Mouse (Mus musculus) heart, embryonic 12.5 days (tissue): ENCODE measurements around the gene Cacng6. TPM values are rescaled to one million over a fixed set of nuclear protein-coding genes. Genes with fewer than 3 reads are reported as not detected.

Source experiments
- ATAC-seq: fragments of 200-750 bp; cut with Nextera tagmentation; 2 replicates; pipeline ENCODE4 v1.8.0; 2017; ENCODE audit warnings: moderate TSS enrichment, moderate library complexity; ENCODE audit not compliant: insufficient number of reproducible peaks, low FRiP score
- H3K27ac ChIP-seq: fragments of 300-500 bp; sonication (generic); 2 replicates; pipeline ENCODE4 v1.5.1; 2016; ENCODE audit warnings: mild to moderate bottlenecking, moderate library complexity; ENCODE audit not compliant: poor library complexity, severe bottlenecking
- H3K27me3 ChIP-seq: fragments of 300-500 bp; sonication (generic); replicated peaks from 2 replicates; pipeline ENCODE4 v1.6.1; 2016; ENCODE audit warnings: mild to moderate bottlenecking, moderate library complexity
- H3K36me3 ChIP-seq: fragments of 300-500 bp; sonication (generic); 2 replicates; pipeline ENCODE4 v1.6.1; 2016; ENCODE audit warnings: mild to moderate bottlenecking, moderate library complexity
- H3K4me1 ChIP-seq: fragments of 300-500 bp; sonication (generic); replicated peaks from 2 replicates; pipeline ENCODE4 v1.6.1; 2016; ENCODE audit warnings: mild to moderate bottlenecking
- H3K4me2 ChIP-seq: fragments of 300-500 bp; sonication (generic); 2 replicates; pipeline ENCODE4 v1.6.1; 2016; ENCODE audit warnings: mild to moderate bottlenecking, moderate library complexity
- H3K4me3 ChIP-seq: fragments of 300-500 bp; sonication (generic); 2 replicates; pipeline ENCODE4 v1.5.1; 2016; ENCODE audit warnings: mild to moderate bottlenecking
- H3K9ac ChIP-seq: fragments of 300-500 bp; sonication (generic); 2 replicates; pipeline ENCODE4 v1.6.1; 2016; ENCODE audit warnings: mild to moderate bottlenecking, moderate library complexity
- H3K9me3 ChIP-seq: fragments of 300-500 bp; sonication (generic); replicated peaks from 2 replicates; pipeline ENCODE4 v1.6.1; 2016; ENCODE audit warnings: mild to moderate bottlenecking, moderate library complexity
- WGBS: fragments of 180-500 bp; shearing (Covaris S2); methylation state at CpG from one replicate; pipeline ENCODE4 v1.1.7; 2016; 5-methylcytosine and 5-hydroxymethylcytosine counted together
- polyA plus RNA-seq: library from polyadenylated mRNA; unstranded; fragments of >200 nt; fragmentation: Nextera tagmentation; extraction: Ambion mirVana; gene quantifications from 2 replicates; pipeline ENCODE4 v1.2.1, GENCODE M21; 2016

Gene Cacng6
- polyA plus RNA-seq, 1 experiment from 2014 or later, result 23.5 TPM

GRCm38 (mm10) chr7:3420466-3420865 lies 3.5 kb upstream of the Cacng6 start:
- peaks cover 89% of the 10 kb centered on the region for H3K27me3 ChIP-seq
- WGBS, result 53% methylated on average over 5 of the region's 5 CpGs
- H3K4me3 ChIP-seq, result no peak overlapping the region
- H3K4me1 ChIP-seq, result peaks cover 17% of the 10 kb centered on the region
- H3K4me2 ChIP-seq, result no peak overlapping the region
- no peak overlapping the region for H3K9ac ChIP-seq
- no peak for ATAC-seq
- no peaks in the 10 kb centered on the region for H3K9me3 ChIP-seq
- H3K36me3 ChIP-seq, result no peaks in the 10 kb centered on the region
- H3K27ac ChIP-seq, result no peak overlapping the region

- no peak overlapping the region for H3K9ac ChIP-seq
- H3K4me1 ChIP-seq, result peaks cover 17% of the 10 kb centered on the region
- H3K4me2 ChIP-seq, result no peak overlapping the region
- peaks cover 86% of the 10 kb centered on the region for H3K27me3 ChIP-seq
- WGBS, result 77% methylated on average over 3 of the region's 3 CpGs
- H3K4me3 ChIP-seq, result no peak overlapping the region
- no peaks in the 10 kb centered on the region for H3K36me3 ChIP-seq
- no peak overlapping the region for H3K27ac ChIP-seq
- ATAC-seq, result no peak
- H3K9me3 ChIP-seq, result no peaks in the 10 kb centered on the region
Measured at GRCm38 (mm10) chr7:3421297-3421696, 2.7 kb upstream of the Cacng6 start.

- Histone ChIP-seq H3K27ac (no peak overlapping the region), H3K9me3 (no peaks in the 10 kb centered on the region), H3K4me2 (no peak overlapping the region), H3K9ac (no peak overlapping the region), H3K27me3 (peaks cover 79% of the 10 kb centered on the region), H3K4me3 (no peak overlapping the region), H3K36me3 (no peaks in the 10 kb centered on the region), H3K4me1 (peaks cover 17% of the 10 kb centered on the region)
- 42% methylated on average over 7 of the region's 7 CpGs for WGBS
- no peak for ATAC-seq
Measured at GRCm38 (mm10) chr7:3422051-3422450, 1.9 kb upstream of the Cacng6 start.

- peak overlapping the region; percentile 68 for H3K4me2 ChIP-seq
- peak overlapping the region; percentile 43 for H3K4me3 ChIP-seq
- H3K27me3 ChIP-seq, result peaks cover 67% of the 10 kb centered on the region
- peak overlapping the region; percentile 63 for H3K9ac ChIP-seq
- no peaks in the 10 kb centered on the region for H3K9me3 ChIP-seq
- H3K27ac ChIP-seq, result peak overlapping the region; percentile 49
- peak; percentile 72 for ATAC-seq
- 1% methylated on average over 30 of the region's 30 CpGs for WGBS
- no peaks in the 10 kb centered on the region for H3K36me3 ChIP-seq
- H3K4me1 ChIP-seq, result peaks cover 22% of the 10 kb centered on the region
Measured at GRCm38 (mm10) chr7:3423430-3423829, 565 bp upstream of the Cacng6 start.

- Histone ChIP-seq H3K9ac (no peak overlapping the region), H3K9me3 (no peaks in the 10 kb centered on the region), H3K27me3 (peaks cover 53% of the 10 kb centered on the region), H3K4me3 (no peak overlapping the region), H3K4me1 (peaks cover 30% of the 10 kb centered on the region), H3K4me2 (peak overlapping the region; percentile 68), H3K36me3 (no peaks in the 10 kb centered on the region), H3K27ac (no peak overlapping the region)
- ATAC-seq, result no peak
- 85% methylated on average over 5 of the region's 5 CpGs for WGBS
Measured at GRCm38 (mm10) chr7:3425141-3425540, 1.1 kb downstream of the Cacng6 start.

GRCm38 (mm10) chr7:3430161-3430560 lies 6.2 kb downstream of the Cacng6 start:
- no peak overlapping the region for H3K4me3 ChIP-seq
- no peaks in the 10 kb centered on the region for H3K9me3 ChIP-seq
- peaks cover 7% of the 10 kb centered on the region; the same call in 1 of the 2 replicates for H3K27me3 ChIP-seq
- no peaks in the 10 kb centered on the region for H3K36me3 ChIP-seq
- H3K9ac ChIP-seq, result no peak overlapping the region
- peaks cover 17% of the 10 kb centered on the region; the same call in 1 of the 2 replicates for H3K4me1 ChIP-seq
- 34% methylated on average over 6 of the region's 6 CpGs for WGBS
- peak overlapping the region; percentile 26 for H3K4me2 ChIP-seq
- peak overlapping the region; percentile 45 for H3K27ac ChIP-seq
- no peak for ATAC-seq

- WGBS, result 75% methylated on average over 1 of the region's 1 CpGs
- H3K9ac ChIP-seq, result no peak overlapping the region
- peaks cover 17% of the 10 kb centered on the region; the same call in 1 of the 2 replicates for H3K4me1 ChIP-seq
- H3K9me3 ChIP-seq, result no peaks in the 10 kb centered on the region
- H3K4me2 ChIP-seq, result no peak overlapping the region
- H3K27ac ChIP-seq, result no peak overlapping the region
- H3K36me3 ChIP-seq, result no peaks in the 10 kb centered on the region
- no peak for ATAC-seq
- no peaks in the 10 kb centered on the region for H3K27me3 ChIP-seq
- no peak overlapping the region for H3K4me3 ChIP-seq
Measured at GRCm38 (mm10) chr7:3432066-3432465, 8.1 kb downstream of the Cacng6 start.

GRCm38 (mm10) chr7:3437941-3438340 lies 13.9 kb downstream of the Cacng6 start:
- H3K9ac ChIP-seq, result no peak overlapping the region; the same call in 1 of the 2 replicates
- 39% methylated on average over 5 of the region's 5 CpGs for WGBS
- H3K9me3 ChIP-seq, result no peaks in the 10 kb centered on the region
- H3K4me3 ChIP-seq, result no peak overlapping the region
- H3K36me3 ChIP-seq, result no peaks in the 10 kb centered on the region
- ATAC-seq, result no peak
- no peak overlapping the region for H3K27ac ChIP-seq
- H3K27me3 ChIP-seq, result no peaks in the 10 kb centered on the region
- H3K4me2 ChIP-seq, result no peak overlapping the region
- peaks cover 6% of the 10 kb centered on the region for H3K4me1 ChIP-seq

- ATAC-seq, result no peak
- WGBS, result 78% methylated on average over 11 of the region's 11 CpGs
- peaks cover 6% of the 10 kb centered on the region for H3K4me1 ChIP-seq
- H3K4me3 ChIP-seq, result no peak overlapping the region
- no peaks in the 10 kb centered on the region for H3K9me3 ChIP-seq
- no peaks in the 10 kb centered on the region for H3K36me3 ChIP-seq
- no peak overlapping the region for H3K9ac ChIP-seq
- no peaks in the 10 kb centered on the region for H3K27me3 ChIP-seq
- H3K4me2 ChIP-seq, result no peak overlapping the region
- H3K27ac ChIP-seq, result no peak overlapping the region
Measured at GRCm38 (mm10) chr7:3439984-3440383, 16.0 kb downstream of the Cacng6 start.

- no peaks in the 10 kb centered on the region for H3K36me3 ChIP-seq
- H3K27ac ChIP-seq, result no peak overlapping the region
- no peak overlapping the region for H3K9ac ChIP-seq
- H3K4me2 ChIP-seq, result no peak overlapping the region
- ATAC-seq, result no peak
- H3K27me3 ChIP-seq, result no peaks in the 10 kb centered on the region
- 65% methylated on average over 8 of the region's 8 CpGs for WGBS
- H3K4me3 ChIP-seq, result no peak overlapping the region
- H3K4me1 ChIP-seq, result peaks cover 6% of the 10 kb centered on the region
- H3K9me3 ChIP-seq, result no peaks in the 10 kb centered on the region
Measured at GRCm38 (mm10) chr7:3440526-3440925, 16.5 kb downstream of the Cacng6 start.

- no peak overlapping the region for H3K4me2 ChIP-seq
- H3K4me1 ChIP-seq, result peaks cover 6% of the 10 kb centered on the region
- no peaks in the 10 kb centered on the region for H3K9me3 ChIP-seq
- no peak overlapping the region for H3K4me3 ChIP-seq
- H3K27me3 ChIP-seq, result no peaks in the 10 kb centered on the region
- 82% methylated on average over 10 of the region's 10 CpGs for WGBS
- H3K9ac ChIP-seq, result no peak overlapping the region
- H3K27ac ChIP-seq, result no peak overlapping the region
- H3K36me3 ChIP-seq, result no peaks in the 10 kb centered on the region
- no peak for ATAC-seq
Measured at GRCm38 (mm10) chr7:3442476-3443062, 18.6 kb downstream of the Cacng6 start.

GRCm38 (mm10) chr7:3444678-3445077 lies 20.7 kb downstream of the Cacng6 start:
- no peak overlapping the region for H3K27ac ChIP-seq
- no peaks in the 10 kb centered on the region for H3K9me3 ChIP-seq
- 82% methylated on average over 3 of the region's 3 CpGs for whole genome bisulfite sequencing
- H3K4me1 ChIP-seq, result no peaks in the 10 kb centered on the region
- no peak overlapping the region for H3K9ac ChIP-seq
- H3K4me3 ChIP-seq, result no peak overlapping the region
- H3K4me2 ChIP-seq, result no peak overlapping the region
- ATAC-seq, result no peak
- H3K36me3 ChIP-seq, result no peaks in the 10 kb centered on the region
- H3K27me3 ChIP-seq, result 0 out of 2 replicates have a peak, but pooled peaks cover 7% of the 10 kb centered on the region
